Mouse (Mus musculus) hindbrain, embryonic 10.5 days (tissue): ENCODE data around the gene Gm12830. TPM values are rescaled to one million over a fixed set of nuclear protein-coding genes. Genes with fewer than 3 reads are reported as not detected.

Experiments
- DNase-seq: peaks from one replicate; pipeline ENCODE4 v3.0.0-alpha.2; 2017; ENCODE audit warnings: low spot score
- H3K27ac ChIP-seq: fragments of 300-500 bp; sonication (generic); 2 replicates; pipeline ENCODE4 v1.5.1; 2016; ENCODE audit warnings: mild to moderate bottlenecking, moderate library complexity
- H3K27me3 ChIP-seq: fragments of 300-500 bp; sonication (generic); 2 replicates; pipeline ENCODE4 v1.6.1; 2016; ENCODE audit warnings: mild to moderate bottlenecking; ENCODE audit not compliant: poor library complexity, insufficient read depth, severe bottlenecking
- H3K36me3 ChIP-seq: fragments of 300-500 bp; sonication (generic); 2 replicates; pipeline ENCODE4 v1.6.1; 2016; ENCODE audit warnings: mild to moderate bottlenecking, moderate library complexity
- H3K4me1 ChIP-seq: fragments of 300-500 bp; sonication (generic); replicated peaks from 2 replicates; pipeline ENCODE4 v1.6.1; 2016; ENCODE audit warnings: mild to moderate bottlenecking
- H3K4me3 ChIP-seq: fragments of 300-500 bp; sonication (generic); 2 replicates; pipeline ENCODE4 v1.5.1; 2016; ENCODE audit warnings: mild to moderate bottlenecking, moderate library complexity
- H3K9me3 ChIP-seq: fragments of 300-500 bp; sonication (generic); 2 replicates; pipeline ENCODE4 v1.6.1; 2016; ENCODE audit warnings: mild to moderate bottlenecking, moderate library complexity
- WGBS: fragments of 180-500 bp; shearing (Covaris S2); methylation state at CpG from one replicate; pipeline ENCODE4 v1.1.7; 2016; 5-methylcytosine and 5-hydroxymethylcytosine counted together
- polyA plus RNA-seq: library from polyadenylated mRNA; unstranded; fragments of >200 nt; fragmentation: Nextera tagmentation; extraction: Ambion mirVana; gene quantifications from 2 replicates; pipeline ENCODE4 v1.2.1, GENCODE M21; 2016

The Gm12830 gene
- polyA plus RNA-seq, 1 experiment from 2014 or later: not detected

DNA sequence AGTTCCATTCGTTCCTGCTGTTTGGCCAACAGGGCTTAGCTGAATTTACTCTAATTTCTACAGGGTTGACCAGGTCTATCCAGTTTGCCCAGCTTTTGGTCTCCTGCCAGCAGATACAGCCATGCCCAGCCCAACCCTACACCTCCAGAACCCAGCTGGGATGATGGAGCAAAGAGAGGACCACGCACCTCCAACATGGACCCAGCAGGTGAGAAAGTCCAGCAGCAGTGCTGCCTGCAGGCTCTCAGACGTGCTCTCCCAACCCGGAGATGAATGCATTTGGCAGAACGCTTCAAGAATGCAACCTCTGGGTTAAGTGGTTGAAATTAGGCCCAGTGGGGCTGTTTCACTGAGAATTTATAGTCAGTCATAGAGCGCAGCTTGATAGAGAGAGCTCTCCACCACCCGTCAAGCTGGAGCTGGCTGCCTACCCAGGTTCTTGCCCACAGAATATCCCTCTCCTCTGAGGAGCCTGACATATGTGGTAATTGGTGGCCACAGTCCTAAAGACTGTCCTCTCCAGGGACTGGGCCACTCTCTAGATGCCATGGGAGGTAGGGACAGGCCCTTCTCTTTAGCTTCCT lies 23.4 kb upstream of the Gm12830 start:
- Histone ChIP-seq H3K9me3 (no peaks in the 10 kb centered on the region), H3K4me3 (no peak overlapping the region), H3K4me1 (peaks cover 19% of the 10 kb centered on the region), H3K27ac (no peak overlapping the region), H3K27me3 (peaks cover 55% of the 10 kb centered on the region), H3K36me3 (no peaks in the 10 kb centered on the region)
- 77% methylated on average over 7 of the region's 7 CpGs for WGBS
- DNase-seq: no peak

DNA sequence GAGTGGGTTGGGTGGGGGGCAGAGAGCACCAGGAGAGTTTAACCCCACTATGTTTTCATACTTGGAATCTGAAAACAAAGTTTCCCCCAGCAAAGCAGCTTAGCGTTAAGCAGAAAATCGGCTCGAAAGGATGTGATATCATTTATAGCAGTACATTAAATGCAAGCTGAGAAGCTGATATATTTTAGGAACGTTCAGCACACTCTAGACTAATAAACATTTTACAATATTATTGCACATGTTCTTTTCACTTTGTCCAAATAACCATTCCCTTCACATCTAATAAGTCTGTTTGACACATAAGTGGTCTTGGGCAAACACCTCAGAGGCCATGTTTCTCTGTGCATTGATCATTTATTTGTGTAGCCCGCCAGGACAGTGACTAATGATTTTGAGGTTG lies 17.4 kb upstream of the Gm12830 start:
- Histone ChIP-seq H3K27me3 (peaks cover 23% of the 10 kb centered on the region), H3K9me3 (no peaks in the 10 kb centered on the region), H3K4me3 (no peak overlapping the region), H3K4me1 (no peaks in the 10 kb centered on the region), H3K27ac (no peak overlapping the region), H3K36me3 (no peaks in the 10 kb centered on the region)
- WGBS: 81% methylated on average over 5 of the region's 5 CpGs
- no peak for DNase-seq

- peaks cover 42% of the 10 kb centered on the region for H3K4me1 ChIP-seq
- peak overlapping the region; percentile 45; the same call in 1 of the 2 replicates for H3K27ac ChIP-seq
Measured at GRCm38 (mm10) chr4:114818963-114819702, 2.4 kb upstream of the Gm12830 start.

GRCm38 (mm10) chr4:114834770-114835581 lies 13.5 kb downstream of the Gm12830 start:
- Histone ChIP-seq H3K36me3 (no peaks in the 10 kb centered on the region), H3K27ac (no peak overlapping the region), H3K4me1 (peaks cover 5% of the 10 kb centered on the region; the same call in 1 of the 2 replicates), H3K9me3 (no peaks in the 10 kb centered on the region), H3K4me3 (no peak overlapping the region), H3K27me3 (peaks cover 46% of the 10 kb centered on the region)
- no peak for DNase-seq
- WGBS: 87% methylated on average over 10 of the region's 10 CpGs

More at GRCm38 (mm10) chr4:114818963-114819702, 2.4 kb upstream of the Gm12830 start:
- Histone ChIP-seq H3K27me3 (peaks cover 84% of the 10 kb centered on the region), H3K9me3 (no peaks in the 10 kb centered on the region), H3K4me3 (no peak overlapping the region), H3K36me3 (no peaks in the 10 kb centered on the region)
- DNase-seq: peak; percentile 52
- 4% methylated on average over 9 of the region's 9 CpGs for WGBS

- no peak for DNase-seq
- 57% methylated on average over 9 of the region's 9 CpGs for WGBS
- peaks cover 91% of the 10 kb centered on the region for H3K27me3 ChIP-seq
- H3K9me3 ChIP-seq: 0 out of 2 replicates have a peak, but pooled peaks cover 5% of the 10 kb centered on the region
- H3K36me3 ChIP-seq: no peaks in the 10 kb centered on the region
- no peak overlapping the region for H3K4me3 ChIP-seq
- no peak overlapping the region for H3K27ac ChIP-seq
- H3K4me1 ChIP-seq: peaks cover 19% of the 10 kb centered on the region
Measured at GRCm38 (mm10) chr4:114841336-114841920, 19.9 kb downstream of the Gm12830 start.

DNA sequence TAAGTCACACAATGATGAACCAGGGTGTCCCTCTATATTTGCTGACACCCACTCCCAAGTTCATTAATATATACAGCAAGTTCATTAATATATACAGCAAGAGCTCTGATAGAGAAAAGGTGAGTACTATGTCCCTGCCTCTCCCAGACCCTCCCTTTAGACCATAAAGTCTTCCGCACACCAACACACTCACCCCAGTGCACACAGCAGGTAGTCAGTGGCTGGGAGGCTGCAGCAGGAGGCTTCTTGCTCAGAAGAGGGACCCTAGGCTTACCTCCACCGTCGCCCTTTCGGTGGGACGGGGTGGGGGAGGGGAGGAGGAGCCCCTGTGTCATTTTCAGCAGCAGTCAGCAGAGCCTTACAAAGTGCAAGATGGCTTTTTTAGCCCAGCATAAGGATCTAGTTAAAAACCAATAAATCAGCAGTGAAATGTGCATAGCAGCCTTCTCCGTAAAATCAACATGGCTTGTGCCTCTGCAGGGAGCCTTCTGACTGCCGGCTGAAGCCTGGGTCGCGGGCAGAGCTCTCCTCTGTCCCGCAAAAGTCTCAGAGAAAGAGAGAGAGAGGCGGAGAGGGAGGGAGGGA lies 20.9 kb downstream of the Gm12830 start:
- 1% methylated on average over 9 of the region's 11 CpGs for WGBS
- Histone ChIP-seq H3K9me3 (0 out of 2 replicates have a peak, but pooled peaks cover 5% of the 10 kb centered on the region), H3K4me1 (peaks cover 14% of the 10 kb centered on the region), H3K27ac (no peak overlapping the region), H3K36me3 (no peaks in the 10 kb centered on the region), H3K27me3 (peaks cover 89% of the 10 kb centered on the region), H3K4me3 (peak overlapping the region; percentile 51)
- peak; percentile 38 for DNase-seq

DNA sequence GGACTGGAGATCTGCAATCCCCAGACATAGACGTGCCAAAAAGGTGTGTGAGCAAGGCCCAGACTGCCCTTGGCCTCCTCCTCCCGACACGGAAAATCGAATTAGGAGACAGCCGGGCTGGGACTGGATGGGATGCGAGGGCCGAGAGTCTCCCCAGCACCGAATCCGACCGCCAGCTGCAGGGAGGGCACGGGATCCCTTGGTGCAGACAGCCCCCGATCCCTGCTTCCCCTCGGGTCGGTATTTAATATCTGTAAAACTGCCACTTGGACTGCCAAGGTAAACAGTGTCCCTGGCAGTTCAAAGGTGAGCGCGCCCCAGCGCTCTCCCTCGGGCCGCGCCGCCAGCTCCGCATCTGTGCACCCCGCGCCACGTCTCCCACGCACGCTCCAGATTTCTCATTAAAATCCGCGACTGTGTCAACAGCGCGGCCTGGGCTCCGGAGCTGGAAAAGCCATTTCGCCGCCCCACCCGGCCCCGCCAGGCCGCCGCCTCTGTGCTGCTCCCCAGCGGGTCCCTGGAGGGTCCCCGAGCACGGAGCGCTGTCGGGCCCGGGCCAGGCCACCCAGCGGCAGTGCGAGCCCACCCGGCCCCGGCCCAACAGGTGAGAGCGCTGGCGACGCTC lies 21.7 kb downstream of the Gm12830 start:
- Histone ChIP-seq H3K9me3 (0 out of 2 replicates have a peak, but pooled peaks cover 5% of the 10 kb centered on the region), H3K36me3 (no peaks in the 10 kb centered on the region), H3K27ac (peak overlapping the region; percentile 50; the same call in 1 of the 2 replicates), H3K4me3 (peak overlapping the region; percentile 51), H3K27me3 (peaks cover 91% of the 10 kb centered on the region), H3K4me1 (peaks cover 14% of the 10 kb centered on the region)
- under 1% methylated on average over 51 of the region's 51 CpGs for WGBS
- DNase-seq: peak; percentile 43

GRCm38 (mm10) chr4:114844600-114844999 lies 23.1 kb downstream of the Gm12830 start:
- WGBS: 28% methylated on average over 1 of the region's 1 CpGs
- Histone ChIP-seq H3K27me3 (peaks cover 78% of the 10 kb centered on the region), H3K4me3 (no peak overlapping the region), H3K9me3 (0 out of 2 replicates have a peak, but pooled peaks cover 8% of the 10 kb centered on the region), H3K4me1 (peaks cover 14% of the 10 kb centered on the region), H3K36me3 (no peaks in the 10 kb centered on the region), H3K27ac (no peak overlapping the region)
- no peak for DNase-seq

DNA sequence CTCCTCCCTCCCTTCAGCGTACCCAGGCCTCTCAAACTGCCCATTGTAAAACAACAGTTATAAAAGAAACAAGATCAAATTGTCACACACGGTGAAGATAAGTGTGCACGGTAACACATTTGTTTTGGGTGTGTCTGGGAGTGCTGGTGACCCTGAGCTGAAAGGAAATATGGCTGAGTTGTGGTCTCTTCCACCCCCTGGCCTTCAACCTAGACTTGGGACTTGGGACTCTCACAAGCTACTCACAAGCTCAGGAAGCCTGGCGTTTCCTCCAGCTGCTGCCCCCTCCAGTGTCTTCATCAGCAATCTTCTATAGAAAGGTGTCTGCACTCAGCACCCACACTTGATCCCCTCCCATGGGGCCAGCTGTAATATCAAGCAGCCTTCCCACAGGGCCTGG lies 24.1 kb downstream of the Gm12830 start:
- Histone ChIP-seq H3K27me3 (peaks cover 68% of the 10 kb centered on the region), H3K27ac (no peak overlapping the region), H3K36me3 (no peaks in the 10 kb centered on the region), H3K4me3 (no peak overlapping the region), H3K9me3 (0 out of 2 replicates have a peak, but pooled peaks cover 8% of the 10 kb centered on the region), H3K4me1 (peaks cover 14% of the 10 kb centered on the region)
- DNase-seq: no peak
- WGBS: 48% methylated on average over 4 of the region's 4 CpGs

GRCm38 (mm10) chr4:114846723-114847122 lies 25.2 kb downstream of the Gm12830 start:
- no peak for DNase-seq
- 0 out of 2 replicates have a peak, but pooled peaks cover 8% of the 10 kb centered on the region for H3K9me3 ChIP-seq
- WGBS: 62% methylated on average over 6 of the region's 6 CpGs
- peaks cover 57% of the 10 kb centered on the region for H3K27me3 ChIP-seq
- no peak overlapping the region for H3K27ac ChIP-seq
- no peak overlapping the region for H3K4me3 ChIP-seq
- H3K36me3 ChIP-seq: no peaks in the 10 kb centered on the region
- peaks cover 14% of the 10 kb centered on the region for H3K4me1 ChIP-seq

GRCm38 (mm10) chr4:114853968-114854367 lies 32.4 kb downstream of the Gm12830 start:
- Histone ChIP-seq H3K27me3 (no peaks in the 10 kb centered on the region), H3K4me3 (no peak overlapping the region), H3K4me1 (peaks cover 7% of the 10 kb centered on the region; the same call in 1 of the 2 replicates), H3K36me3 (no peaks in the 10 kb centered on the region), H3K9me3 (no peaks in the 10 kb centered on the region), H3K27ac (no peak overlapping the region)
- no peak for DNase-seq
- 90% methylated on average over 2 of the region's 2 CpGs for WGBS

DNA sequence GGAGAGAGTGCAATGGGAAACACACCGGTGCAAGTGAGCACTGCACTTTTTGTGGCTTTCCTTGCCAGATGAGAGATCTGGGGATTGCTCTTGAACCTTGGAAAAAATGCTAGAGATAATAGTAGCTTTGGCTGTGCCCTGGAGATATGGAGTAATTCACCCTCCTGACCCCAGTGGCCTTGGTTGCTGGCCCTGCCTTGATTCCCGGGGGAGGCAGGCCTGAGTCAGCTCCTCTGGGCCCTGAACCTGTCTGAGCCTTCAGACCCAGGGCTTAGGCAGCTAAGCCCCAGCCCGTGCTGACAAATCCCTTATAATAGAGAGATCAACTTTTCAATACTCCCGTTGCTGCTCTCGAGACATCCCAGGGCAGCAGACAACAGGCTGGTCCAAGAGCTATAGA lies 36.9 kb downstream of the Gm12830 start:
- Histone ChIP-seq H3K27me3 (peaks cover 8% of the 10 kb centered on the region; the same call in 1 of the 2 replicates), H3K4me3 (no peak overlapping the region), H3K9me3 (no peaks in the 10 kb centered on the region), H3K36me3 (no peaks in the 10 kb centered on the region), H3K4me1 (peaks cover 7% of the 10 kb centered on the region; the same call in 1 of the 2 replicates), H3K27ac (no peak overlapping the region)
- DNase-seq: no peak
- WGBS: 50% methylated on average over 5 of the region's 5 CpGs
